Mouse (Mus musculus): ENCODE measurements around the gene Rere.

DNA sequence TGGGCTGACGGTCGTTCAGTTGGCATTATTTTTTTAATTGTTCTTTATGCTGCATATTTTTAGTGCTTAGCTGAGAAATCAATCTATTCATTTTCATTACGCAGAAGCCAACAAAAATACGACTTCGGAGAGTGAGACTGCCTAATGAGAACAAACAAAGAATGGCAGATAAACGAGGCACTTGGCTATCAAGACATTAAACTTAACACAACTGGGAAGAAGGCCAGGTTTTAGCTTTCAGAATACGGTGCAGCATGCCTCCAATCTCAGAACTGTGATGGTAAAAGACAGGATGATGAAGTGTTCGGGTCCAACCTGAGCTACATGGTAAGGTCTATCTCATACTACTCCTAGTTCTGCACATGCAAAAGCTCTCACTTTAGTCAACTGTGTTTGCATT is 19.1 kb upstream of the Rere start:
- TF ChIP-seq EP300 (IDR thresholded peaks at IDR 0.05; ENCODE audit: low read depth in 1 of 2, low read length in 2 of 2) (no peak), MEF2A (IDR thresholded peaks at IDR 0.05; ENCODE audit: extremely low read depth, insufficient replicate concordance, low read depth, low read length, poor library complexity, severe bottlenecking) (no peak), CTCF (IDR thresholded peaks at IDR 0.05 in 2 of 3, conservative IDR thresholded peaks at IDR 0.05 in 1 of 3; ENCODE audit: control insufficient read depth in 1 of 3, insufficient read depth in 1 of 3, low read depth in 2 of 3, low read length in 3 of 3, poor library complexity in 1 of 3, severe bottlenecking in 1 of 3) (no peak), POLR2A (IDR thresholded peaks at IDR 0.05; ENCODE audit: control insufficient read depth in 1 of 2, insufficient read depth in 1 of 2, low read depth in 1 of 2, low read length in 2 of 2, poor library complexity in 1 of 2) (no peak)

Data from MEL (cell line).